Mouse (Mus musculus) liver, adult 2 months (tissue): Measurements from ENCODE around the gene Fars2.

Source experiments
- CTCF ChIP-seq: fragments of 200-500 bp; IDR thresholded peaks from 2 replicates; pipeline ENCODE4 v1.5.1; 2011; ENCODE audit warnings: low read depth, low read length, control low read depth
- POLR2A ChIP-seq: fragments of 200-500 bp; IDR thresholded peaks from 2 replicates; pipeline ENCODE4 v1.6.1; 2011; ENCODE audit warnings: low read length, control low read depth; ENCODE audit not compliant: insufficient read depth; ENCODE audit errors: extremely low read depth

GRCm38 (mm10) chr13:36679345-36679744 is 562.1 kb downstream of the Fars2 start:
- no peak for TF ChIP-seq CTCF
- TF ChIP-seq POLR2A, result no peak
